Mouse (Mus musculus): Measurements from ENCODE around the gene Olfr970. TPM values are rescaled to one million over a fixed set of nuclear protein-coding genes. Genes with fewer than 3 reads are reported as not detected.

Gene Olfr970
- polyA plus RNA-seq (2015; fragmentation: Illumina TruSeq; extraction: RNeasy Lipid Tissue Mini Kit (QIAGEN cat#74804); ENCODE audit: insufficient read depth, low read depth, low replicate concordance): not detected

DNA sequence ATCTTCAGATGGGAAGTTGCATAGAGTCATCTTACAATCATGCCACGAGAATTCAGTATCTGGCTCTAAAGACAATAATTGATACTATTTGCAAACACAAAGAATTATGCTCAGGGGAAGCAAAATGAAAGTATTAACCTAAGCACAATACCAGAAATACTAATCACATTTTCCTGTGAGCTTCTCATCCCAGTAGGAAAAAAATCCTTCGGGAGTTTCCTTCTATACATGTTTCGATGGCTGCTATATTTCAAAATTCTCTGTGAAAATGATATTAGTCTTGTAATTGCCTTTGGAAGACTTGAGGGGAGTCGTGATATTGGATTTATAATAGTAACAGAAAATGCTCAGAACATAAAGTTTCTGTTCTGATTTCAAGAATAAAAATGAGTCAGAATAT, at the start of gene Olfr970:
Gene Olfr970 (plus strand): TSS at position 301 of the 400 bp plus-strand sequence.

GRCm38 (mm10) chr9:39783153-39783552, 25.5 kb upstream of the Olfr970 start, which contains the start of gene Olfr968:
Gene Olfr968 (minus strand): TSS chr9:39783253.

GRCm38 (mm10) chr9:39790558-39790957, 18.1 kb upstream of the Olfr970 start, which contains the start of gene Olfr969:
Gene Olfr969 (plus strand): TSS chr9:39790945.

DNA sequence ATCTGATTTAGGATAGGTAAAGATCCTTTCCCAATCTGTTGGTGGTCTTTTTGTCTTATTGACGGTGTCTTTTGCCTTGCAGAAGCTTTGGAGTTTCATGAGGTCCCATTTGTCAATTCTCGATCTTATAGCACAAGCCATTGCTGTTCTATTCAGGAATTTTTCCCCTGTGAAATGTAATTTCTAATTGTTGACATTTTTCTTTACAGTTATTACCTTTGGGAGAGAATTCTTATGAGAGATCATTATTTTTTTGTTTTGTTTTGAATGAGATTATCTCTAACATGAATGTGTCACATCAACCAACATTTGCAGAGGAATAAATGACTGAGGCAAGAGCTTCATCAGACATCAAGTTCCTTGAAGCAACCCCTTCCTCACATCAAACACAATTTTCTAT, 27.9 kb downstream of the Olfr970 start, which contains the start of gene Olfr971:
Gene Olfr971 (plus strand): TSS at position 301 of the 400 bp plus-strand sequence.

GRCm38 (mm10) chr9:39866122-39866521, 57.5 kb downstream of the Olfr970 start, which contains the start of gene Olfr972:
Gene Olfr972 (plus strand): TSS chr9:39866422.

Other genes with a start within 250 kb of the Olfr970 start
- not detected for gene Olfr959, start 233.3 kb upstream of the Olfr970 start, polyA plus RNA-seq (2015; fragmentation: Illumina TruSeq; extraction: RNeasy Lipid Tissue Mini Kit (QIAGEN cat#74804); ENCODE audit: insufficient read depth, low read depth, low replicate concordance)
- gene AW551984, start 204.5 kb upstream of the Olfr970 start, polyA plus RNA-seq (2015; fragmentation: Illumina TruSeq; extraction: RNeasy Lipid Tissue Mini Kit (QIAGEN cat#74804); ENCODE audit: insufficient read depth, low read depth, low replicate concordance): 2.0 TPM
- gene Olfr148, start 198.2 kb upstream of the Olfr970 start, polyA plus RNA-seq (2015; fragmentation: Illumina TruSeq; extraction: RNeasy Lipid Tissue Mini Kit (QIAGEN cat#74804); ENCODE audit: insufficient read depth, low read depth, low replicate concordance): not detected
- gene Olfr960, start 187.5 kb upstream of the Olfr970 start, polyA plus RNA-seq (2015; fragmentation: Illumina TruSeq; extraction: RNeasy Lipid Tissue Mini Kit (QIAGEN cat#74804); ENCODE audit: insufficient read depth, low read depth, low replicate concordance): not detected
- gene Olfr961, start 163.8 kb upstream of the Olfr970 start, polyA plus RNA-seq (2015; fragmentation: Illumina TruSeq; extraction: RNeasy Lipid Tissue Mini Kit (QIAGEN cat#74804); ENCODE audit: insufficient read depth, low read depth, low replicate concordance): not detected
- not detected for gene Olfr963, start 141.7 kb upstream of the Olfr970 start, polyA plus RNA-seq (2015; fragmentation: Illumina TruSeq; extraction: RNeasy Lipid Tissue Mini Kit (QIAGEN cat#74804); ENCODE audit: insufficient read depth, low read depth, low replicate concordance)
- gene Olfr149, start 101.7 kb upstream of the Olfr970 start, polyA plus RNA-seq (2015; fragmentation: Illumina TruSeq; extraction: RNeasy Lipid Tissue Mini Kit (QIAGEN cat#74804); ENCODE audit: insufficient read depth, low read depth, low replicate concordance): not detected
- not detected for gene Olfr965, start 97.5 kb upstream of the Olfr970 start, polyA plus RNA-seq (2015; fragmentation: Illumina TruSeq; extraction: RNeasy Lipid Tissue Mini Kit (QIAGEN cat#74804); ENCODE audit: insufficient read depth, low read depth, low replicate concordance)
- not detected for gene Olfr150, start 77.9 kb upstream of the Olfr970 start, polyA plus RNA-seq (2015; fragmentation: Illumina TruSeq; extraction: RNeasy Lipid Tissue Mini Kit (QIAGEN cat#74804); ENCODE audit: insufficient read depth, low read depth, low replicate concordance)
- gene Olfr967, start 62.6 kb upstream of the Olfr970 start, polyA plus RNA-seq (2015; fragmentation: Illumina TruSeq; extraction: RNeasy Lipid Tissue Mini Kit (QIAGEN cat#74804); ENCODE audit: insufficient read depth, low read depth, low replicate concordance): not detected
- not detected for gene Olfr968, start 25.6 kb upstream of the Olfr970 start, polyA plus RNA-seq (2015; fragmentation: Illumina TruSeq; extraction: RNeasy Lipid Tissue Mini Kit (QIAGEN cat#74804); ENCODE audit: insufficient read depth, low read depth, low replicate concordance)
- not detected for gene Olfr969, start 17.9 kb upstream of the Olfr970 start, polyA plus RNA-seq (2015; fragmentation: Illumina TruSeq; extraction: RNeasy Lipid Tissue Mini Kit (QIAGEN cat#74804); ENCODE audit: insufficient read depth, low read depth, low replicate concordance)
- not detected for gene Olfr971, start 28.0 kb downstream of the Olfr970 start, polyA plus RNA-seq (2015; fragmentation: Illumina TruSeq; extraction: RNeasy Lipid Tissue Mini Kit (QIAGEN cat#74804); ENCODE audit: insufficient read depth, low read depth, low replicate concordance)
- gene Olfr972, start 57.6 kb downstream of the Olfr970 start, polyA plus RNA-seq (2015; fragmentation: Illumina TruSeq; extraction: RNeasy Lipid Tissue Mini Kit (QIAGEN cat#74804); ENCODE audit: insufficient read depth, low read depth, low replicate concordance): not detected
- gene Olfr229, start 98.5 kb downstream of the Olfr970 start, polyA plus RNA-seq (2015; fragmentation: Illumina TruSeq; extraction: RNeasy Lipid Tissue Mini Kit (QIAGEN cat#74804); ENCODE audit: insufficient read depth, low read depth, low replicate concordance): not detected
- gene Olfr974, start 128.6 kb downstream of the Olfr970 start, polyA plus RNA-seq (2015; fragmentation: Illumina TruSeq; extraction: RNeasy Lipid Tissue Mini Kit (QIAGEN cat#74804); ENCODE audit: insufficient read depth, low read depth, low replicate concordance): not detected
- not detected for gene Olfr975, start 143.2 kb downstream of the Olfr970 start, polyA plus RNA-seq (2015; fragmentation: Illumina TruSeq; extraction: RNeasy Lipid Tissue Mini Kit (QIAGEN cat#74804); ENCODE audit: insufficient read depth, low read depth, low replicate concordance)
- not detected for gene Olfr976, start 152.3 kb downstream of the Olfr970 start, polyA plus RNA-seq (2015; fragmentation: Illumina TruSeq; extraction: RNeasy Lipid Tissue Mini Kit (QIAGEN cat#74804); ENCODE audit: insufficient read depth, low read depth, low replicate concordance)
- gene Olfr978, start 183.3 kb downstream of the Olfr970 start, polyA plus RNA-seq (2015; fragmentation: Illumina TruSeq; extraction: RNeasy Lipid Tissue Mini Kit (QIAGEN cat#74804); ENCODE audit: insufficient read depth, low read depth, low replicate concordance): not detected
- not detected for gene Olfr979, start 194.6 kb downstream of the Olfr970 start, polyA plus RNA-seq (2015; fragmentation: Illumina TruSeq; extraction: RNeasy Lipid Tissue Mini Kit (QIAGEN cat#74804); ENCODE audit: insufficient read depth, low read depth, low replicate concordance)
- gene Olfr980, start 200.7 kb downstream of the Olfr970 start, polyA plus RNA-seq (2015; fragmentation: Illumina TruSeq; extraction: RNeasy Lipid Tissue Mini Kit (QIAGEN cat#74804); ENCODE audit: insufficient read depth, low read depth, low replicate concordance): not detected
- not detected for gene Olfr981, start 212.6 kb downstream of the Olfr970 start, polyA plus RNA-seq (2015; fragmentation: Illumina TruSeq; extraction: RNeasy Lipid Tissue Mini Kit (QIAGEN cat#74804); ENCODE audit: insufficient read depth, low read depth, low replicate concordance)